Mouse (Mus musculus) liver, embryonic 15.5 days (tissue): ENCODE results near the gene Ddost. TPM values are rescaled to one million over a fixed set of nuclear protein-coding genes. Genes with fewer than 3 reads are reported as not detected.
A peak's percentile ranks its signal among the peaks of the same experiment; 100 is the strongest.

ENCODE experiments used
- ATAC-seq: fragments of 200-750 bp; cut with Nextera tagmentation; 2 replicates; pipeline ENCODE4 v1.8.0; 2017; ENCODE audit warnings: moderate number of reproducible peaks, mild to moderate bottlenecking, moderate library complexity; ENCODE audit not compliant: insufficient read depth
- H3K27ac ChIP-seq: fragments of 300-500 bp; sonication (generic); replicated peaks from 2 replicates; pipeline ENCODE4 v1.5.1; 2015; ENCODE audit warnings: mild to moderate bottlenecking, inconsistent platforms
- H3K27me3 ChIP-seq: fragments of 300-500 bp; sonication (generic); 2 replicates; pipeline ENCODE4 v1.6.1; 2015; ENCODE audit warnings: mild to moderate bottlenecking, inconsistent platforms
- H3K36me3 ChIP-seq: fragments of 300-500 bp; sonication (generic); replicated peaks from 2 replicates; pipeline ENCODE4 v1.6.1; 2015; ENCODE audit warnings: moderate library complexity, mild to moderate bottlenecking, inconsistent platforms
- H3K4me1 ChIP-seq: fragments of 300-500 bp; sonication (generic); replicated peaks from 2 replicates; pipeline ENCODE4 v1.6.1; 2015; ENCODE audit warnings: inconsistent platforms
- H3K4me2 ChIP-seq: fragments of 300-500 bp; sonication (generic); 2 replicates; pipeline ENCODE4 v1.6.1; 2015; ENCODE audit warnings: moderate library complexity, mild to moderate bottlenecking, inconsistent platforms
- H3K4me3 ChIP-seq: fragments of 300-500 bp; sonication (generic); replicated peaks from 2 replicates; pipeline ENCODE4 v1.5.1; 2015; ENCODE audit warnings: mild to moderate bottlenecking, inconsistent platforms
- H3K9ac ChIP-seq: fragments of 300-500 bp; sonication (generic); 2 replicates; pipeline ENCODE4 v1.6.1; 2015; ENCODE audit warnings: moderate library complexity, mild to moderate bottlenecking, inconsistent platforms
- H3K9me3 ChIP-seq: fragments of 300-500 bp; sonication (generic); replicated peaks from 2 replicates; pipeline ENCODE4 v1.6.1; 2016; ENCODE audit warnings: inconsistent platforms
- WGBS: fragments of 180-500 bp; shearing (Covaris S2); methylation state at CpG from one replicate; pipeline ENCODE4 v1.1.7; 2015; ENCODE audit warnings: mixed read lengths; ENCODE audit not compliant: insufficient replicate concordance; 5-methylcytosine and 5-hydroxymethylcytosine counted together
- polyA plus RNA-seq: library from polyadenylated mRNA; unstranded; fragments of >200 nt; fragmentation: Nextera tagmentation; extraction: Ambion mirVana; gene quantifications from 2 replicates; pipeline ENCODE4 v1.2.1, GENCODE M21; 2015

Gene Ddost
- polyA plus RNA-seq, 1 experiment from 2014 or later = 173 TPM

DNA sequence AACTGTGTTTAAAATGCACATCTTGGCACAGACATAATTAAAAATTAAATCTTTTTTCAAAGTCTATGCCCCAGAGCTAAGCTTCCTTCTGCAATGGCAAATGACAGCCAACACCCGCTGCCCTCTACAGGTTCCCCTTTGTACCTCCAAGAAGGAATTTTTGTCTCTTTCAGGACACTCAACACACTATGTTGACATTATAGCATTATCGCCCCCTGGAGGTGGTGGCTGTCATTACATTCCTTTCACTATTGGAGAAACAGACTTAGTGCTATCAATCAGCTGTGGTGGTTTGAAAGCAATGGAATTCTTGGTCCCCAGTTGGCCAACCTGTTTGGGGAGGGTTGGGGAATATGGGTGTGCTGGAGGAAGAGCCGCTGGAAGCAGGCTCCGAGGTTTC, 35.4 kb downstream of the Ddost start:
- WGBS = 30% methylated on average over 4 of the region's 4 CpGs
- Histone ChIP-seq H3K4me1 (peaks cover 24% of the 10 kb centered on the region), H3K9ac (no peak overlapping the region), H3K9me3 (no peaks in the 10 kb centered on the region), H3K27me3 (no peaks in the 10 kb centered on the region), H3K4me3 (no peak overlapping the region), H3K27ac (no peak overlapping the region), H3K4me2 (no peak overlapping the region), H3K36me3 (no peaks in the 10 kb centered on the region)
- ATAC-seq = no peak

DNA sequence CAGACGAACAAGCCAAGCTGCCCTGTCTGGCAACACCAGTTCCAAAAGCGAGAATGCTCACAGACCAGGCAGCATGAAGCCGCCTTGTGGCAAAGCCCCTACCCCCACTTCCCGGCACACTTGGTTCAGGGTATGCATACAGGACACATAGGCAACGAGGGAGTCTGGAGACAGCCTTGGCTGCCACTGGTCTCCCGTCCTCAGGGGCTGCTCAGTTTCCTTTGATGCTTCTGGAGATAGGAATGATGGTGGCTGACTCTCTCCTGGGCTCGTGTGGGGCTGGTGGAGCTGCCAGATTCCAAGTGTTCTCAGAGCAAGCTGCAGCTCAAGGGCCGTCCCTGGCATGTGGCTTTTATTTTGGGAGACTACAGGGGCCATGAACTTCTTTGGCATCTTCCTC, 36.9 kb downstream of the Ddost start:
- 45% methylated on average over 8 of the region's 8 CpGs for WGBS
- Histone ChIP-seq H3K36me3 (no peaks in the 10 kb centered on the region), H3K4me3 (no peak overlapping the region), H3K4me1 (peaks cover 24% of the 10 kb centered on the region), H3K4me2 (no peak overlapping the region), H3K9ac (no peak overlapping the region), H3K27ac (no peak overlapping the region), H3K27me3 (no peaks in the 10 kb centered on the region), H3K9me3 (no peaks in the 10 kb centered on the region)
- no peak for ATAC-seq

DNA sequence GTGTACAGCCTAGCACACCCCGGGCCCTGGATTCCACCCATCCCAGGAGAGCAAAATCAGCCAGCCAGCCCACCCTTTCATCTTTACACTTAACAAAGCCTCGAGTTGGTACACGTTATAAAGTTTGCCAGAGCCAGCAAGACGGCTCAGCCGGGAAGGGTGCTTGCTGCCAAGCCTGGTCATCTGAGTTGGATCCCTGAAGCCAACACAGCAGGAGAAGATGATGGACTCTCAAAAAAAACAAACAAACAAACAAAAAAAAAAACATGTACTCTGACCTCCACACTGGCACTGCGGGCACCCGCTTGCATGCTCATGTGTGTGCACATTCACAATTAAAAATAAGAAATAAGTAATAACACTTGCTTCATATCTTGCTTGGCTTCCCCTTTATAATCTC, 37.5 kb downstream of the Ddost start:
- Histone ChIP-seq H3K27ac (peak overlapping the region; percentile 72; the same call in 1 of the 2 replicates), H3K9ac (no peak overlapping the region), H3K4me1 (peaks cover 21% of the 10 kb centered on the region), H3K36me3 (no peaks in the 10 kb centered on the region), H3K9me3 (no peaks in the 10 kb centered on the region), H3K4me2 (no peak overlapping the region), H3K4me3 (no peak overlapping the region), H3K27me3 (no peaks in the 10 kb centered on the region)
- 62% methylated on average over 7 of the region's 7 CpGs for WGBS
- ATAC-seq = no peak

DNA sequence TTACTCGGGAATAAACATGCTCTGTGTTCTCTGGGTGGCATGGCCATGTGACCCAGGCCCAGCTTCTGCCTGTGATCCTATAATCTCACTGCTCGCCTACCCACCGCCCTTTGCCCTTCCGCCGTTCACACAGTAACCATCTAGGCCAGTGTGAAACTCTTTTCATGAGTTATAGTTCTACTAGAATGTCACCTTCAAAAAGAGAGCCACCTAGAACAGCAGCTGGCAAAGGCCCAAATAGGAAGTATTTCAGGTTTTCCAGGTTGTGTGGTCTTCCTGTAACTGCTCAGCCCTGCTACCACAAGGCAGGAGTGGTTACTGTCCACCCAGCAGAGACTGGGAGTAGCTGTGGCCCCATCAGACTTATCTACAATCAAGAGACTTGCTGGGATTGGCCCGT, 38.2 kb downstream of the Ddost start:
- H3K9ac ChIP-seq = no peak overlapping the region
- H3K27ac ChIP-seq = peak overlapping the region; percentile 72
- H3K4me1 ChIP-seq = peaks cover 16% of the 10 kb centered on the region; the same call in 1 of the 2 replicates
- H3K4me3 ChIP-seq = no peak overlapping the region
- no peak overlapping the region for H3K4me2 ChIP-seq
- no peaks in the 10 kb centered on the region for H3K36me3 ChIP-seq
- no peaks in the 10 kb centered on the region for H3K9me3 ChIP-seq
- WGBS = 56% methylated on average over 6 of the region's 6 CpGs
- H3K27me3 ChIP-seq = no peaks in the 10 kb centered on the region
- ATAC-seq = peak; percentile 79

DNA sequence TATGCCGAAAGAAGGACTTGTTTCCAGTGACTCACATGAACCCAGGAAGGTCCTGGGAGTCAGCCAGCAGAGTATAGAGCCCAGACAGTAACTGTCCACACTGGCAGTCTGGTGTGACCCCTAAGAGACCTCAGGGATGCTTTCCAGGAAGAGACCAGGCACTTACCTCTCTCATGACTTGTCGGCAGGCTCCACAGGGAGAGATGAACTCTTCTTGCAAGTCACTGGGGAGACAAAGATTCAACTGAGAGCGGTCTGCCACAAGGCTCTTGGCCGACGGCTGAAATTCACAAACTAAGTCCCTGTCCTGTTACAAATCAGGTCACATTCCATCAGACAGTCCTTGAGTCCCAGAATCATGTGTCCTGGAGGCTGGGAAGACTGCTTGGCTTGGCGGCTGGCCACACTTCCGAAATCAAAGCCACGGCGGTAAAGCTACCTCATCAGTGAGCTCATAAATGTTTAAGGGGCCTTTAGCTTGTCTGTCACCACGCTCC, 38.9 kb downstream of the Ddost start:
- Histone ChIP-seq H3K36me3 (no peaks in the 10 kb centered on the region), H3K4me1 (peaks cover 16% of the 10 kb centered on the region; the same call in 1 of the 2 replicates), H3K4me2 (no peak overlapping the region), H3K27ac (peak overlapping the region; percentile 72), H3K4me3 (no peak overlapping the region), H3K27me3 (no peaks in the 10 kb centered on the region), H3K9ac (no peak overlapping the region), H3K9me3 (no peaks in the 10 kb centered on the region)
- 71% methylated on average over 10 of the region's 10 CpGs for WGBS
- ATAC-seq = 0 out of 2 replicates have a peak, but pooled peaks have one; percentile 17

DNA sequence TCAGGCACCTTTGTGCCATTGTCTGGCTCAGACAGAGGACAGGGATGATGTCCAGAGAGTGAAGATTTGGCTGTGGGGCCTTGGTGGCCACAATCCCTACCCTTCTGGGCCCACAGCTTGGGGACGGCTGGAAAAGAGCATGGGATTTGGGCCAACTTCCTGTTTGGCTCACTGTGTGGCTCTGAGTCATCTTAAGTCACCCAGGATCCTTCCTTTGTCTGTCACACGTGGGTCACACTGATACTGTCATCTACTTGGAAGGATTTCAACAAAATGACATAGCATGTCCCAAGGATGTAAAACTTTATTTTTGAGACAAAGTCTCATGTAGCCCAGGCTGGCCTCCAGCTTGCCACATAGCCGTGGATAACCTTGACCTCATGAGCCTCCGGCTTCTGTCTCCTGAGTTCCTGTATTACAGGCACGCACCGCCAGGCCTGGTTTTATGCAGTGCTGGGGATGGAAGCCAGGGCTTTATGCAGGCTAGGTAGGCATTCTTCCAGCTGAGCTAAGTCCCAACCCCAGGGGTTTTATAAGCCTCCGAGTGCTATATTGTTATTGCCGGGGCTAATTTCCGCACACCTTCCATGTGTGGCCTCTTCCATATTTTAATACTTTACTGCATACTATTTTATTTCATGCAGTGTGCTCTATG, 40.5 kb downstream of the Ddost start:
- no peak overlapping the region for H3K9ac ChIP-seq
- H3K4me2 ChIP-seq = no peak overlapping the region
- 60% methylated on average over 9 of the region's 9 CpGs for WGBS
- no peaks in the 10 kb centered on the region for H3K27me3 ChIP-seq
- no peak overlapping the region for H3K4me3 ChIP-seq
- no peaks in the 10 kb centered on the region for H3K36me3 ChIP-seq
- no peak overlapping the region for H3K27ac ChIP-seq
- peaks cover 16% of the 10 kb centered on the region; the same call in 1 of the 2 replicates for H3K4me1 ChIP-seq
- ATAC-seq = no peak
- no peaks in the 10 kb centered on the region for H3K9me3 ChIP-seq

DNA sequence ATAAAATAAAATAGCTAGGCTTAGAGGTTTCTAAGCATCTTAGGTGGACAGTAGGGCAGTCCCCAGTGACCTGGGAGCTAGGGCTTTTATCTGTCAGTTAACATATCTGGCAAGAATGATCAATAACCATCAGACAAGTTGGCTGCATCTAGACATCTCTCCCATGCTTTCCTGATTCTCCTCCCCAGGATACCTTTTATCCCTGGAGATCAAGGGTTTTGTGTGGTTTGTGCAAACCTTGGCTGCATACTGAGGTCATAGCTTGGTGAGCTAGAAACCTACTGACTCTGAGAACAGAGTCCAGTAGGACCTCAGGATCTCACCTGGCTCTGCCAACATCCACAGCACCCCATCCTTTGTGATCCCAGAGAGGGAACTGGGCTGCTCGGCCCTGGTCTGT, 42.8 kb downstream of the Ddost start:
- WGBS = 64% methylated on average over 1 of the region's 1 CpGs
- Histone ChIP-seq H3K4me1 (peaks cover 10% of the 10 kb centered on the region; the same call in 1 of the 2 replicates), H3K4me3 (no peak overlapping the region), H3K36me3 (no peaks in the 10 kb centered on the region), H3K4me2 (no peak overlapping the region), H3K27ac (no peak overlapping the region), H3K9ac (no peak overlapping the region), H3K9me3 (no peaks in the 10 kb centered on the region), H3K27me3 (no peaks in the 10 kb centered on the region)
- ATAC-seq = no peak

DNA sequence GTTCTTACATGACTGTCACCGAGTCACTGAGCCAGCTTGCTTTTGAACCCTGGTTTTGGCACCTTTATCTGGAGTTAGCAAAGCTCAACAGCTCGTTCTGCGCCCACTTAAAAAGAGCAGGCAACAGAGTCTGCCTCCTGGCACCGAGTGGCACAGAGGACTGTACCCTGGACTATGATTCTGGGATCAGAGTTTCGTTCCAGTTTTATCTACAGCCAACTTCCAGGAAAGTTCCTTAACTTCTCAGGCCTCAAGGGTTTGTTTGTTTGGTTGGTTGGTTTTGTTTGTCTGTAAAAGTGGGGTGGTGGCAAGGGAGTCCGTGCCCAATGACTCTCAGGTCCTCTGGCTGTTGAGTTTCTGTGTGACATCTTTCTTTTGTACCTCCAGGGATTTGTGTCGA, 44.2 kb downstream of the Ddost start:
- no peaks in the 10 kb centered on the region for H3K36me3 ChIP-seq
- H3K4me2 ChIP-seq = no peak overlapping the region
- no peaks in the 10 kb centered on the region for H3K9me3 ChIP-seq
- no peak for ATAC-seq
- no peaks in the 10 kb centered on the region for H3K27me3 ChIP-seq
- no peak overlapping the region for H3K9ac ChIP-seq
- 51% methylated on average over 7 of the region's 7 CpGs for WGBS
- no peak overlapping the region for H3K27ac ChIP-seq
- 0 out of 2 replicates have a peak, but pooled peaks cover under 1% of the 10 kb centered on the region for H3K4me1 ChIP-seq
- no peak overlapping the region for H3K4me3 ChIP-seq

DNA sequence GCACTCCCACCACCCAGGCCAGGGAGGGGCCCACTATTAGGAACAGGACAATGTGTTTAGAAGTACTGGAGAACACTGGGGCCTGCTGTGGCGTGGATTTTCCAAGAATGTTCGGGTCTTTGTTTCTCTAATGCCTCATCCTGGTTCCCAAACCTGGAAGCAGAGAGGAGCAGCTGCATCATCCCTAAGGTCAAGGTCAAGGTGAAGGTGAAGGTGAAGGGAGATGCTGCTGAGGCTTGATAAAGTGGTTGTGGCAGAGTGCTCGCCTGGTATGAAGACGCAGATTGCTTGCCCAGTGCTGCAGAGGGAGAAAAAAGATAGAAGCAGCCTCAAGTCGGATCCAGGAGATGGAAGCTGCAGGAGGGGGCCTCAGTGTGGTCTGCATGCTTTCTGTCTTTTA, 47.3 kb downstream of the Ddost start:
- Histone ChIP-seq H3K4me1 (no peaks in the 10 kb centered on the region), H3K4me2 (no peak overlapping the region), H3K9me3 (no peaks in the 10 kb centered on the region), H3K4me3 (no peak overlapping the region), H3K27me3 (no peaks in the 10 kb centered on the region), H3K36me3 (no peaks in the 10 kb centered on the region), H3K9ac (no peak overlapping the region), H3K27ac (no peak overlapping the region)
- ATAC-seq = no peak
- WGBS = 68% methylated on average over 5 of the region's 5 CpGs

DNA sequence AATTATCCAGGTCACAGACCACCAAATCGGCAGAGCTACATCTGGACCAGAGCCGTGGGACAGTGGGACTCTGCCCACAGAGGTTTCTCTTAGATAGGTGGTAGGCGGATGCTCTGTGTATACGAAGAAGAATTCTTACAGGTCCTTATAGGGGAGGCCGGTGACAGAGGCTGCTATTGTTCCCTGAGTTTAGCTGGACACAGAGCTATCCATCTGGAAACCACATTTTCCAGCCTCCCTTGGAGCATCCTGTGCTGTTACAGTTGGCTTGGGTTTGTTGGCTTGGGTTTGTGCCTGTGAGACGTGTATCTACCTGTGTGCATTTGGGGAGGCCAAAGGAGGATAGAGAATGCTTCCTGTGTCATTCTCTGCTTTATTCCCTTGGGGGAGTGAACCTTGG, 48.2 kb downstream of the Ddost start:
- Histone ChIP-seq H3K27me3 (no peaks in the 10 kb centered on the region), H3K4me2 (no peak overlapping the region), H3K27ac (no peak overlapping the region), H3K4me3 (no peak overlapping the region), H3K9me3 (no peaks in the 10 kb centered on the region), H3K9ac (no peak overlapping the region), H3K36me3 (no peaks in the 10 kb centered on the region), H3K4me1 (no peaks in the 10 kb centered on the region)
- 61% methylated on average over 6 of the region's 6 CpGs for WGBS
- ATAC-seq = no peak

DNA sequence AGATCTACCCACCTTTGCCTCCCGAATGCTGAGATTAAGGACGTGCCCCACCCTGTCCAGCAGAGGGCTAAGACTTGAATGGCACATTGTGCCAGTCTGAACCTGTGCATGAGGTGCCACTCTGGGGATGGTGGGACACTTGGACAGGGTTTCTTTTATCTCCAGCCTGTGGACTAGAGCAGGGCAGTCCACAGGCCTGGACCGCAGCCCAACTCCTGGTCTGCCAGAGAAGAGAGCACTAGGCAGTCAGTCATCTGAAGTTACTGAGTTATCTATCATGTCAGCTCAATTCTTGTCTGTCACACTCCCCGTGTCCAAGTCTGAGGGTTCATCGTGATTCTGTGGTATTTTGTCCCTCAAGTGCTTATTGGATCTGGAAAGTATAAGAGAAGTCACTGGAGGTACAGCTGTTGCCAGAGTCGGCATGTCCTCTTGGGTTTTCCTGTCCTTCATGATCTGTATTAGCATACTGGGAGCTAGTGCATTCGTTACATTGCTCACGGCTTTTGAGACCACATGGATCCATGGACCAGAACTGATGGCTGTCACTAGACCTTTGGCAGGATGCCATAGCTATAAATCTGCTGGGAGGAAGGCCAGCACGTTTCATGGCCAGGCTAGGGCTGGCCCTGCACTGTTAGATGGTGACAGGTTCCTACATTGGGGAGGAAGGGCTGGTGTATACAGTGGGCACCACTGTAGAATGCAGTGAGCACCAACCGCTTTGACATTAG, 49.1 kb downstream of the Ddost start:
- no peak overlapping the region for H3K4me2 ChIP-seq
- H3K4me1 ChIP-seq = no peaks in the 10 kb centered on the region
- no peaks in the 10 kb centered on the region for H3K36me3 ChIP-seq
- H3K9ac ChIP-seq = no peak overlapping the region
- H3K27ac ChIP-seq = no peak overlapping the region
- no peak overlapping the region for H3K4me3 ChIP-seq
- no peak for ATAC-seq
- H3K9me3 ChIP-seq = no peaks in the 10 kb centered on the region
- 57% methylated on average over 10 of the region's 10 CpGs for WGBS
- no peaks in the 10 kb centered on the region for H3K27me3 ChIP-seq
